Mouse (Mus musculus): ENCODE measurements around the gene Gm525.
"Not testable (repeated sequence)": the region's sequence is repeated elsewhere in the genome, so short reads cannot be mapped to it uniquely, and the experiment has no call there.

The Gm525 gene

GRCm38 (mm10) chr11:89095306-89095705, 21.7 kb downstream of the Gm525 start:
- no peak for DNase-seq (ENCODE audit: low spot score in 2 of 2)

- DNase-seq (ENCODE audit: low spot score in 2 of 2), result not testable (repeated sequence)
Measured at GRCm38 (mm10) chr11:89097292-89097691, 23.7 kb downstream of the Gm525 start.

- DNase-seq (ENCODE audit: low spot score in 2 of 2), result no peak
Measured at GRCm38 (mm10) chr11:89098083-89098835, 24.6 kb downstream of the Gm525 start.

DNA sequence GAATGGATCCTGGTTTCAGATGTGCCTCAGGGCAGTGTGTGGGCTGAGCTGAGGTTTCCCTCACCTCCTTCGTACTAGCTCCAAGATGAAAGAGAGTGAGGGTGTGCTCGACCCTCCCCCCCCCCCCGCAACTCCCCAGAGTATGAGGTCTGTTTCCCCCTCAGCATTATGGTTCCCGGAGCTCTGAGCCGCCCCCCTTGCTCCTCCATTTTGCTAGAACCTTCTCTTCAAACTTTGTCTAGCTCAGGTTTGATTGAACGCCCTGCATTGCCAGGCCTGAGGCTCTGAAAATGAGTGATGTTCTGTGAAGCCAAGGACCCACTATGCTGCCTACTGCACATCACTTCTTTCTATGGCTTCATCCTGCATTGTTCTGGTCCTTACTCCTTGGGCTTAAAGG, 25.3 kb downstream of the Gm525 start:
- DNase-seq (ENCODE audit: low spot score in 2 of 2), result no peak

DNA sequence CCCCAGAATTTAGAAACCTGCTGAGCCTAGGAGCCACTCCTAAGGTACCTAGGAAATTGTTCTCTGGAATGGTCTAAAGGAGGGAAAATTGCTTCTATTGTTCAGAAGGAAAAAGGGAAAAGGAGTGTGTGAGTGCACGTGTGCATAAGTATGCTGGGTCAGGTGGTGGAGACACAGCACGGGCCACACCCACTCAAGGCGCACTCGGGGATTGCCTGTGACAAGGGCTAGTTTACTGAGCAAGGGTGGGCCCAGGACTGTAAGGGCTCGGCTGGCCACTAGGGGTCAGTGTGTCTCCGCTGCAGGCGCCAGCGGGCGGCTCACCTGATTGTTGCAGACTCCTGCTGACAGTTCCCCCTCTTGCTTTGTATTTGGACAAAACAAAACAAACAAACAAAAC, 26.8 kb downstream of the Gm525 start:
- DNase-seq (ENCODE audit: low spot score in 2 of 2), result peak; percentile 84 to 87

DNA sequence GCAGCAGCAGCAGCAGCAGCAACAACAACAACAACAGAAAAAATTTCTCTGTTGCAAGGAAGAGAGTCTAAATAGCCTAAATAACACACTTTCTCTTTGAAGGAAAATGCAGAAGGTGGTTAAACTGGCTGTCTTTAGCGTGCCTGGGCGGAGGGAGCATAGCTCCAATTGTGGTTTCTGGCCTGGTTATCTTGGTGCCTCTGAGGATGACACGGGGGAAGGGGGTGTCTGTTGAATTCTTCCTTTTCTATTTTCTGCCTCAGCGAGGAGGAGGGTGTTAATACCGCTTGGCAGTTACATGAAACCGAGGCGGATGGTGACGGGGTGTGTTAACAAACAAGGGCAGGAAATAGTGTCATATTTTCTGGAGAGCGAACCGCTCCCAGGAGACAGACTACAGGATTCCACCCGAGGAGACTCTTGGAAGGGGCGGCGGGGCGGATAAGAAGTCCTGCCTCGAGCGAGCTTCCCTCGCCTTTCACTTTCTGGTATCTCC, 27.2 kb downstream of the Gm525 start:
- peak; percentile 48 to 68 for DNase-seq (ENCODE audit: low spot score in 2 of 2)

- DNase-seq (ENCODE audit: low spot score in 2 of 2), result no peak
Measured at GRCm38 (mm10) chr11:89103166-89103565, 29.5 kb downstream of the Gm525 start.

DNA sequence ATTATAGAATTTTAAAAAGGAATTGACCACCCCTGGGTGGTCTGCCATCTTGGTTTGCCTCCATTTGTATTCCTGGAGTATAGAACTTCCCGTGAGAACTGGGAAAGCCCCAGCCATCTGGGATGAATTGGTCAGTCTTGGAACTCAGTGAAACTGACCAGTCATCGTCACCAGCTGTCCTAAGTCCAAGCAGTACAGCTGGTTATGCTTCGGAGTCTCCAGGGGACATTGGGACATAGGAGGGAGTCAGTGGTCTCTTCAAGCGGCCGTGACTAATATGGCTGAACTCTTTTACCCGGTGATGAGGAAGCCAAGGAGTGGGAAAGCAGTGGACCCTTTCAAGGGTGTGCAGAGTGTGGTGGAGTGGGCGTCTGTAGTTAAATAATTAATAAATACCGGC, 31.6 kb downstream of the Gm525 start:
- DNase-seq (ENCODE audit: low spot score in 2 of 2), result no peak

DNA sequence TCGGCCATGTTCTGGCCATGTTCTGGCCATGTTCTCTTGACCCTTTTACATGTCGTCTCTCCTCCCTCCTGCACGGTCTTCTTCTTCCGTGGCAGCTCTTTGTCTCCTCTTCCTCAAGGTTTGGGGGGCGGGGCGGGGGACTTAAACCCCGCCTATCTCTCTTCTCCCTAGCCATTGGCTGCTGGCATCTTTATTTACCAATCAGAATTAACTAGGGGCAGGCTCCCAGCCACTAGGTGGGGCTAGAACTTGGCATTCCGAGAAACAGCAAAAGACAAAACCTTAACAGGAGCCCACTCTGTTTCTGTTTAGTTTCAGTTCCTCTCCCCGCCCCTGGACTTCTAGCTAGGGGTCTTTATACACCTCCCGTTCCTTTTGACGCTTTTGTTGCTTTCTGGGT, 32.2 kb downstream of the Gm525 start:
- no peak for DNase-seq (ENCODE audit: low spot score in 2 of 2)

- no peak for DNase-seq (ENCODE audit: low spot score in 2 of 2)
Measured at GRCm38 (mm10) chr11:89107180-89107807, 33.7 kb downstream of the Gm525 start.

DNA sequence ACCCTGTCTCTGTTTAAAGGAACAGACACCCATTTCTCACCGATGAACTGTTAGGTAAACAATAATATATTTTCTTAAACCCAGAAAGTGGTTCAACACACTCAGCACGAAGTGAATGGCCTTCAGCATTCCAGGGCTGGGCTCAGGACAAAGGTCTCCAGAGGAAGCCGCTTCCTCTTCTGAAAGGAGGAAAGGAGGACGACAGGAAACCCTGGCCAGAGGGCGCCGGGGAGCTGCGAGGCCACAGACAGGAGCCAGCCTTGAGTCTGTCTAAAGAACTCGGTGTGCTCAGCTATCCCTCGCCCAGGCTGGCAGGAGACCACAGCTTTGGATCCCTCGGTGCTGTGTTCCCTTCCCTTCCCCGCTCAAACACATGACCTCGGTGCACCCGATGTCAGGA, 50.8 kb downstream of the Gm525 start:
- DNase-seq (ENCODE audit: low spot score in 2 of 2), result no peak

DNA sequence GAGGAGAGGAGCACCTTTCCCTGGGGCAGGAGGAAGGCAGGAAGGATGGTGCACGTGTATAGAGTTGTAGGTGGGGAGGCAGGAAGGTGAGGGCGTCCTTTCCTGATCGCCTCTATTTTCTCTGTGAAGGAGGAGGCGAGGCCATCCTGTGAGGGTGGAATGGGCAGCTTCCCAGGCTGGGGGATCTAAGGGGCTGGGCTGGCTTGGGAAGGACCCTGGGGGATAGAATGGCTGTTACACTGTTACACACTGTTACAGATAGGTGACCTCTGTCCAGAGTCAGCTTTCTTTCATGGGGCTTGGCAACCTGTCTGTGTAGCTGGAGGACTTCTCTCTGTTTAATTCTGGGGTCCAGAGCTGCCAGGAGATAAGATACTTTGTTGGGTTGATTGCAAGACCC, 57.2 kb downstream of the Gm525 start:
- no peak for DNase-seq (ENCODE audit: low spot score in 2 of 2)

DNA sequence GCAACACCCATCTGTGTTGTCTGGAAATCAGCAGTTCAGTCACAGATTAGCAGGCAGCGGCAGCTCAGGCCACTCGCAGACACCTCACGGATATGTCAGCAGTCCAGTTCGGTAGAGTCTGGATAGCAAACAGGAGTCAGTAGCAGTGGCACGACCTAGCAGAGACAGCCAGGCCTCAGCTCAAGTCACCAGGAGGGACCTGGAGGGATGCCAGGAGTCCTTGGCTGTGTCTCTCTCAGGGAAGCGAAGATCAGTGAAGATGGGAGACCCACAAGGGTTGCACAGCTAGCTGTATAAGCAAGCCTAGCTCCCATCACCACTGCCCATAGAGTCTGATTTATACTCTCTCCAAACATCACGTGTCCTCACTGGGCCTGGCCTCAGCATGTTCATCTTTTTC, 58.8 kb downstream of the Gm525 start:
- DNase-seq (ENCODE audit: low spot score in 2 of 2), result peak in 1 of 2 experiments; percentile 26

- DNase-seq (ENCODE audit: low spot score in 2 of 2), result no peak
Measured at GRCm38 (mm10) chr11:89134211-89134610, 60.6 kb downstream of the Gm525 start.

- DNase-seq (ENCODE audit: low spot score in 2 of 2), result no peak
Measured at GRCm38 (mm10) chr11:89137915-89138314, 64.3 kb downstream of the Gm525 start.
